In the genomic region with DNA sequence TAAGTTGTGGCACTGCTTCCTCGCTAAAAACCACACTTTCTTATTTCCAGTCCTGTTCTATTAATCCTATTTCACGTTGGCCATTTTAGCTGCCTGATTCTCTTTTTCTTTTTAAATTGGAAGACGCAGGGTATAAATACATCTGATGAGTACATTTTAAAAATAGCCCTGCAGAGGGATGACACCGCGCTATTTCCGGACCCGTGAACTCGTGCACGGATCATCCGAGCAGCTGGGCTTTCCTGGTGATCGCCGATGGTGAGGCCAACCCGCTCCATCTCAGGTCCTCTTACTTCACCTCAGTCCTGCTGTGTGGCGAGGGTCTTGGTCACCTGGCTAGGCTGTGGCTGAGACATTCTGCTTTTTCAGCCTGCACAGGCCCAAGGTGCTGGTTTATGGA, we compare ENCODE assay signal across 10 mouse cellular contexts.
"Had no signal": no experiment of that assay in that cellular context is flagged by ENCODE, and none has a peak within 500 bp of the region (broad histone marks: within the 10 kb centered on the region; RNA-seq: fewer than 3 reads in every experiment).

No protein-coding gene starts in this region.

- ATAC-seq: liver, embryonic 12.5 days; midbrain, embryonic 13.5 days had no signal

- DNase-seq: kidney, adult 9 months; kidney, postnatal 36 days; layer of hippocampus, adult 9-11 months; layer of hippocampus, postnatal 36 days; lung, postnatal 14 days; spleen, adult 18-20 months; thymus, adult 18-20 months; thymus, postnatal 14 days had no signal
